Mouse (Mus musculus): ENCODE measurements at regions not wholly inside any gene's neighbourhood (a gene's known extent, or its start where the extent isn't known, plus 50 kb on each side); places are given as distances from the start of the nearest gene placed in this dataset.

GRCm38 (mm10) chr15:51104796-51105195 is 2779.9 kb upstream of the Gm7489 start:
- H3K27me3 ChIP-seq (replicated peaks): no peaks in the 10 kb centered on the region
- no peaks in the 10 kb centered on the region for H3K9me3 ChIP-seq
- H3K4me1 ChIP-seq: peaks cover 8% of the 10 kb centered on the region; the same call in 1 of the 2 replicates
- H3K27ac ChIP-seq: no peak overlapping the region
- peak; percentile 43; the same call in 1 of the 2 replicates for ATAC-seq (replicated peaks)
- no peak overlapping the region for H3K9ac ChIP-seq
- peak overlapping the region; percentile 39; the same call in 1 of the 2 replicates for H3K4me2 ChIP-seq
- no peaks in the 10 kb centered on the region for H3K36me3 ChIP-seq (replicated peaks)
- no peak overlapping the region for H3K4me3 ChIP-seq
- WGBS: 70% methylated on average over 5 of the region's 5 CpGs

DNA sequence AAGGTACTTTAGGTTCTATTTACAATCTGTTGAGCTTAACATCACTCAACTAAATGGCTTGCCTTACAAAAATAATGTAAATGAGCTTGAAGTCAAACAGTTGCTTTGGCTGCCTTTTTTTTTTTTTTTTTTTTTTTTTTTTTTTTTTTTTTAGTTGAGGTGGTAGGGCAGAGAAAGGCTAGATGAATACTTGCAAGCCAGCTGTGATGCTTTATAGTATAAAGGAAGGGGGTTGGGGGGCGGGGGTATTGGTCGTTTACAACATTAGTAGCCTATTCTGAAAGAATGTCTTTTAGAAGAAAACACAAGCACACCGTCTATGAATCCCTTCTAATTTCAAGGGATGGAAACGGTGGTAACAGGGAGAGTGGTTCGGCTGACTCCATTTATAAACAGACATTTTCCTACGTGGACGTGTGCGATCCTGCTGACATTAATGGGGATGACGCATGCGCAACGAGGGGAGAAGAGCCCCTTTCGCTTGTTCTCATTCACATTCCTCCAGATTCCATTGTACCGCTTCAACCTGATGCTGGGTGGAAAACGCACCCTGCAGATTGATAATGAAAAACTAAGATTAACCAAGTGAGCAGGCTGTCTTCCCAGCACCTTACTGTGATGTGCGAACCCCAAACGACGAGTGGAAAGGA is 2779.2 kb upstream of the Gm7489 start:
- H3K27me3 ChIP-seq (replicated peaks): no peaks in the 10 kb centered on the region
- no peak overlapping the region for H3K4me2 ChIP-seq
- no peak overlapping the region for H3K9ac ChIP-seq
- no peaks in the 10 kb centered on the region for H3K36me3 ChIP-seq (replicated peaks)
- H3K4me1 ChIP-seq: peaks cover 8% of the 10 kb centered on the region; the same call in 1 of the 2 replicates
- no peaks in the 10 kb centered on the region for H3K9me3 ChIP-seq
- ATAC-seq (replicated peaks): no peak; the same call in 1 of the 2 replicates
- 0 out of 2 replicates have a peak overlapping the region, but pooled peaks have one; percentile 11 for H3K27ac ChIP-seq
- 61% methylated on average over 17 of the region's 17 CpGs for WGBS
- H3K4me3 ChIP-seq: no peak overlapping the region

DNA sequence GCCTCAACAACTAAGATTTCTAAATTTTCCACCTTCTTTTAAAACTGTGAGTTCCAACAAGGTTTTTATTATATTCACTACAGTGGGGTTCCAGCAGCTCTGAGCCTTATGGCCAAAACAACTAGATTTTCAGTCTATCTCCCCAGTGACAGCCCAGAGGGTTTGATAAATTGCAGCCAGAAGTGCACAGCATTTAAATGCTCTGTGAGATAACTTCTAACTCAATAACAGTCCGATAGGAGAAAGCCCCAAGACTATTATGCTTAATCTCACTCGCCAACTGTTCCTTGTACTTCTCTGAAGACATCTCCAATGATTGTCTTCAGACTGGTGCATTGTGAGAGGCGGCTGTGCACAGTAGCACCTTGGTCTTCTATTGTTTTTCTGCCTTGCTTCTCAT is 2774.5 kb upstream of the Gm7489 start:
- ATAC-seq (replicated peaks): no peak
- no peaks in the 10 kb centered on the region for H3K4me1 ChIP-seq
- H3K9me3 ChIP-seq: no peaks in the 10 kb centered on the region
- no peaks in the 10 kb centered on the region for H3K36me3 ChIP-seq (replicated peaks)
- no peak overlapping the region for H3K4me3 ChIP-seq
- no peaks in the 10 kb centered on the region for H3K27me3 ChIP-seq (replicated peaks)
- no peak overlapping the region for H3K4me2 ChIP-seq
- no peak overlapping the region for H3K9ac ChIP-seq
- no peak overlapping the region for H3K27ac ChIP-seq
- 84% methylated on average over 3 of the region's 3 CpGs for WGBS

DNA sequence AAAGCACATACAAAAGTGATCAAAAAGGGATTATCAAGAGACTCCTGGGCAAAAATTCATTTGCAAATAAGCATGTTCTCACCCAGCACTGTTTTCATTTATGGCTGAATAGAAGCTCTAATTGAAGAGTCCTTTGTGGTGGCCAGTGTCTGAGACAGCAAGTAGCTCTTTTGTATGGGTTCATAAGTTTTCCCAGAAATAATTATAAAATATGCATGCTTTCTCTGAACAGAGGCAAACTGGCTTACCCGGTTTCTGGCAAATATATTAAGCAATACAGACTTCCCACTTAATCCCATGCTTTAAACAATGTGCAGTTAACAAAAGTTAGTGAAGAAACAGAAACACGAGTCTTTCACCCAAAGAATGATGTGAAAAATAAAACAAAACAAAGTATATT is 2758.8 kb upstream of the Gm7489 start:
- Histone ChIP-seq H3K27ac (no peak overlapping the region), H3K36me3 (replicated peaks) (no peaks in the 10 kb centered on the region)
- 74% methylated on average over 2 of the region's 2 CpGs for WGBS

GRCm38 (mm10) chr15:51131017-51131416 is 2753.7 kb upstream of the Gm7489 start:
- Histone ChIP-seq H3K9ac (no peak overlapping the region), H3K36me3 (replicated peaks) (no peaks in the 10 kb centered on the region), H3K9me3 (no peaks in the 10 kb centered on the region), H3K4me3 (no peak overlapping the region), H3K27ac (no peak overlapping the region), H3K4me2 (no peak overlapping the region), H3K4me1 (no peaks in the 10 kb centered on the region), H3K27me3 (replicated peaks) (no peaks in the 10 kb centered on the region)
- 86% methylated on average over 4 of the region's 4 CpGs for WGBS
- no peak for ATAC-seq (replicated peaks)

More for the DNA sequence above, 2758.8 kb upstream of the Gm7489 start:
- Histone ChIP-seq H3K9me3 (no peaks in the 10 kb centered on the region), H3K27me3 (replicated peaks) (no peaks in the 10 kb centered on the region), H3K4me2 (no peak overlapping the region), H3K9ac (no peak overlapping the region), H3K4me1 (no peaks in the 10 kb centered on the region), H3K4me3 (no peak overlapping the region)
- no peak for ATAC-seq (replicated peaks)

GRCm38 (mm10) chr15:51136121-51136520 is 2748.6 kb upstream of the Gm7489 start:
- Histone ChIP-seq H3K4me3 (no peak overlapping the region), H3K9ac (no peak overlapping the region), H3K27me3 (replicated peaks) (no peaks in the 10 kb centered on the region), H3K36me3 (replicated peaks) (no peaks in the 10 kb centered on the region), H3K4me2 (no peak overlapping the region), H3K27ac (no peak overlapping the region), H3K4me1 (no peaks in the 10 kb centered on the region), H3K9me3 (no peaks in the 10 kb centered on the region)
- ATAC-seq (replicated peaks): no peak
- WGBS: 63% methylated on average over 1 of the region's 1 CpGs

DNA sequence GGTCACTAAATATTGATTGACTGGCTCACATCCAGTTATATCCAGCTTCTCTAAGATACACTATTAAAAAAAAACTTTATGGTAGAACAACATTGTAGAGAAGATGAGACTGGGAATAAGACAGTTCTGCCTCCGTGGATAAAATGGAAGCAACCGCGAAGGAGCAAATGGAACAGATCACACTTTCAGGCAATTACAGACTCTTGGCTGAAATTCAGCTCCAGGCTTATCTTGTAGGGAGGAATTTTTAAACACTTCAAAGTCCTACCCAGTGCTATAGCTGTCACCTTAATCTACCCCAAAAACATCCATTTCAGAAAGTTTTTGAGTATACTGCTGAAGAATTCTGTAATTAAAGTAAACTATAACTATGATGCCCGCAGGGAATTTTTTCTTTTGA is 2745.2 kb upstream of the Gm7489 start:
- no peak for ATAC-seq (replicated peaks)
- no peaks in the 10 kb centered on the region for H3K36me3 ChIP-seq (replicated peaks)

DNA sequence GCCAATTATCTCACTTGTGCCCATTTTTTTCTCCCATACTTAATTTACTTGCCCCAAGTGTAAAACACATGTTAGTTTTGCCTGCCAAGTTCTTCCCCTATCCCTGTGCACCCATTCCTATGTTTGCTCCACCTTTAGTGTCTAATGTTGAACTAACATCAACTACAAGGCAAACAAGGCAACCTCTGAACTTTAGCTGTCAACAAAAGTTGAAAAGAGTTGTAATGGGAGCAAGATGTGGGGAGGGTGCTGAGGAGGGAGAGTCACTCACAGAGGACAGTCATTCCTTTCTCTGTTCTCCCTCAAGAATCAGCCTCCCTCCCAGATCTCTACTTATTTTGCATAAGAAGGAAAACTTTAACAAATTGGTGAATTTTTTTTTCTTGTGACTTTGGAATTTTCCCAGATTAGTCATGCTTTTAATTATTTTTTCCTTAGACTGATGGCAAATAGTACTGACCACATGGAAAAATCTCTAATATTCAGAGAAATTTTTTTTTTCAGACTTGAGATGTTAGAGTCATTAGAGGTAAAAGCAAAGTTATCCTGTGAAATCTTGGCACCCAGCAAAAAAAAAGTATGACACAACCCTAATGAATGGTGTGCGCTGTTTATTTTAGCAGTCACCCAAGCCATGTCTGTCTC is 2710.6 kb upstream of the Gm7489 start:
- H3K4me2 ChIP-seq: no peak overlapping the region
- H3K9me3 ChIP-seq: no peaks in the 10 kb centered on the region
- ATAC-seq (replicated peaks): no peak
- no peaks in the 10 kb centered on the region for H3K36me3 ChIP-seq (replicated peaks)
- no peaks in the 10 kb centered on the region for H3K4me1 ChIP-seq
- H3K9ac ChIP-seq: no peak overlapping the region
- no peak overlapping the region for H3K4me3 ChIP-seq
- H3K27ac ChIP-seq: no peak overlapping the region
- H3K27me3 ChIP-seq (replicated peaks): no peaks in the 10 kb centered on the region
- 100% methylated on average over 1 of the region's 1 CpGs for WGBS

More for the DNA sequence above, 2745.2 kb upstream of the Gm7489 start:
- no peak overlapping the region for H3K27ac ChIP-seq
- WGBS: 78% methylated on average over 4 of the region's 4 CpGs
- H3K4me1 ChIP-seq: no peaks in the 10 kb centered on the region
- no peaks in the 10 kb centered on the region for H3K27me3 ChIP-seq (replicated peaks)
- H3K4me2 ChIP-seq: no peak overlapping the region
- H3K9ac ChIP-seq: no peak overlapping the region
- no peak overlapping the region for H3K4me3 ChIP-seq
- no peaks in the 10 kb centered on the region for H3K9me3 ChIP-seq

DNA sequence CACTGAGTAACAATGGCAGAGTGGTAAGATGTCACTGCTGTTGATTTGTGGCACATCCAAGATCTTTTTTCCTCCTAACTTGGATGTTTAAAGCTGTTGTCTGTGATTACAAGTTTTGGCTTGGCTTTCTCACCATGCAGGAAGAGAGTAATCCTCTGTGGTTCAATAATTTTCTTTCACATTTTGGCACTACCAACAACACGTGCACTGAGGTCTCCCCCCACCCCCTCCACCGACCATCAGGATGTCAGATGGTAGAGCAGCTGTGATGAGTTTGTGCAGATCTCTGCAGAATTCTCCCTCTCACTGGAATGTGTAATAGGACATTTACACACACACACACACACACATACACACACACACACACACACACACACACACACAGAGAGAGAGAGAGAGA is 2708.2 kb upstream of the Gm7489 start:
- no peak overlapping the region for H3K27ac ChIP-seq
- ATAC-seq (replicated peaks): no peak
- WGBS: 80% methylated on average over 2 of the region's 2 CpGs
- H3K4me3 ChIP-seq: no peak overlapping the region
- H3K27me3 ChIP-seq (replicated peaks): no peaks in the 10 kb centered on the region
- no peak overlapping the region for H3K9ac ChIP-seq
- no peaks in the 10 kb centered on the region for H3K9me3 ChIP-seq
- no peaks in the 10 kb centered on the region for H3K4me1 ChIP-seq
- H3K4me2 ChIP-seq: no peak overlapping the region
- H3K36me3 ChIP-seq (replicated peaks): no peaks in the 10 kb centered on the region

DNA sequence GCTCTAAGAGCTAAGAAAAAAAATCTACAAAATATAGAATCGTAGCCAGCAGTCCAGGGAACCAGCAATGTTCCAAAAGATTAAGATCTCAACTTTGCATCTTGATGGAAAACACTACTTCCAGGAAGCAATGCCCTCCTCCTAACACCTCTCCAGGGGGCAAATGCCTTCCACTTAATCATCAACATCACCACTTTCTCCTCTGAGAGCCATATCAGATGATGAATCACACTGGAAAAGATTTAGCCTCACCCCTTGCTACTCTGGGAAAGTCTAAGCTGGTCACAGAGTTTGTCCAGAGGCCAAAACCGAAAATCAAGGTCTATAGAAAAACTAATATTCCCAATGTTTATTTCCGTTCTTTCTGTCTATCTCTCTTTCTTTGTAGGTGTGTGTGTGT is 2695.6 kb upstream of the Gm7489 start:
- 89% methylated on average over 3 of the region's 3 CpGs for WGBS
- H3K4me2 ChIP-seq: no peak overlapping the region
- H3K4me3 ChIP-seq: no peak overlapping the region
- H3K9ac ChIP-seq: no peak overlapping the region
- H3K36me3 ChIP-seq (replicated peaks): no peaks in the 10 kb centered on the region
- no peaks in the 10 kb centered on the region for H3K9me3 ChIP-seq
- H3K27ac ChIP-seq: no peak overlapping the region
- no peaks in the 10 kb centered on the region for H3K4me1 ChIP-seq
- H3K27me3 ChIP-seq (replicated peaks): no peaks in the 10 kb centered on the region
- ATAC-seq (replicated peaks): no peak

DNA sequence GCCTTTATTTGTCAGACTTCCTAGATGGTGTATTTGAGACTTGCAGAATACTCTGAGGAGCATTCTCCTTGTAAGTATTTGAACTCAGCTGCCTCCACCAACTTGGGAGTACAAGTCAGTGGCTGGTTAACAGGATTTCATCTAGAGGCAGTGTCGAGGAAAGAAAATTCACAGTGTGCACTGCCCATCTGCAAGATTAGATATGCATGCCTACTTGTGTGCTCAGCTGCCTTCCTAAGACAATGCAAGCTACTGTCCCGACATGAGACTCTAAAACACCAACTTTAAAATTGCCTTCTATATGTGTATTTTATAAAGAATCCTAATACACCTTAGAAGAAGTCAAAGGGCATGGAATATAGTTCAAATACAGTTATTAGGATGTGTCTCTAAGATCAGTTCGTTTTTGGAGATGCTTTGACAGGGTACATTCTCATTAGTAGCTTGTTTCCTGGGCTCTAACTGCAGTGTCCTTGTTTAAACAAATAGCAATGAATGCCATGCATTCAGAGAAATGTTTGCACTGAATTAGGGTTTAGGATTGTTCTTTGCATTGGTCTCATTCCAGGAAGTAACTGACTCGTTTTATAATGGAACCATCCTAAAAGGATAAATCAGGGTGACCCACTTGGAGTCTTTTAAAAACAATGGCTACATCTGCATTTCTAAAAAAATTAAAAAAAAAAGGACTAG is 2687.1 kb upstream of the Gm7489 start:
- Histone ChIP-seq H3K27ac (no peak overlapping the region), H3K9ac (no peak overlapping the region)

DNA sequence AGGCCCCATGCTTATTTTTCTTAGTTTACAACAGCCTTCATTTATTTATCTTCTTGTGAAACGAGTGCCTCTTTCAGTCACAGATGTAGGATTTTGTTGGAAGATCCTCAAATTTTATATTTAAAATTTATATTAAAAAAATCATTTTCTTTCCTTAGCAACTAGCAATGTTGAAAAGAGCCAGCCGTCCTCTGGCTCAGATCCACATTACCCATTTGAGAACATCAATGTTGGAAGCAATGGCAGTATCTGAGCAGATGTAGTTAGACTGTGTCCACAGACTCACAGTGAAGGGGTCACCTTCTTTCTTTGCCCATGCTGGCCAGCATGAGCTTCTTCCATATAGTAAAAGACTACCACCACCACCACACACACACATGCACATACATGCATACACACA is 2681.4 kb upstream of the Gm7489 start:
- H3K9me3 ChIP-seq: no peaks in the 10 kb centered on the region
- WGBS: 91% methylated on average over 2 of the region's 2 CpGs

More for the DNA sequence above, 2687.1 kb upstream of the Gm7489 start:
- Histone ChIP-seq H3K9me3 (no peaks in the 10 kb centered on the region), H3K4me1 (no peaks in the 10 kb centered on the region), H3K4me2 (no peak overlapping the region), H3K36me3 (replicated peaks) (no peaks in the 10 kb centered on the region), H3K4me3 (no peak overlapping the region), H3K27me3 (replicated peaks) (no peaks in the 10 kb centered on the region)
- WGBS: 38% methylated on average over 4 of the region's 4 CpGs
- ATAC-seq (replicated peaks): no peak

More for the DNA sequence above, 2681.4 kb upstream of the Gm7489 start:
- Histone ChIP-seq H3K9ac (no peak overlapping the region), H3K4me2 (no peak overlapping the region), H3K4me1 (no peaks in the 10 kb centered on the region), H3K36me3 (replicated peaks) (no peaks in the 10 kb centered on the region), H3K27ac (no peak overlapping the region), H3K4me3 (no peak overlapping the region), H3K27me3 (replicated peaks) (no peaks in the 10 kb centered on the region)
- ATAC-seq (replicated peaks): no peak
